Mouse (Mus musculus): ENCODE data around the gene Plagl1. TPM values are rescaled to one million over a fixed set of nuclear protein-coding genes. Genes with fewer than 3 reads are reported as not detected.

The Plagl1 gene
- polyA plus RNA-seq, 1 experiment from 2014 or later, result 47.0 TPM

DNA sequence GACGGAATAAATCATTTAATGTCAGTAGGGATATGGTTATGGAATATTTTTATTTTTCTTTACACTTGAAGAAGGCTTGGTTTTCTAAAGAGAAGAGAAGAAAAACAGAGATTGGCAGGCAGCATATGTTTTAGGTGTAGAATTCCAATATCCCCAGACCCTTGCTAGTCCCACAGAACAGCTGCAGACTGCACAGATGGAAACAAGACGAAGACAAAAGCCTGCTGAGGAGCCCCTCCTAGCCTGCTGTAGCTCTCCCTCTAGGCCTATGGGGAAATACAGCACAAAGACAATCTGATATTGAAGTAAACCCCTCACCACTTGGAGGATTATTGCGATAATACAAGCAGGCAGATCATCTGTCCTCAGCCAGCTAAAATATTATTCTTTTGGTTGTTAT is 90.1 kb downstream of the Plagl1 start:
- H3K36me3 ChIP-seq, result no peaks in the 10 kb centered on the region
- no peak overlapping the region for H3K27ac ChIP-seq
- peaks cover 3% of the 10 kb centered on the region; the same call in 1 of the 2 replicates for H3K4me1 ChIP-seq (replicated peaks)
- no peak overlapping the region for H3K4me3 ChIP-seq (replicated peaks)
- 55% methylated on average over 3 of the region's 3 CpGs for WGBS
- no peak overlapping the region for H3K4me2 ChIP-seq (replicated peaks)
- H3K9ac ChIP-seq (replicated peaks), result no peak overlapping the region
- no peaks in the 10 kb centered on the region for H3K27me3 ChIP-seq
- H3K9me3 ChIP-seq, result no peaks in the 10 kb centered on the region
- ATAC-seq, result peak; percentile 67; the same call in 1 of the 2 replicates

DNA sequence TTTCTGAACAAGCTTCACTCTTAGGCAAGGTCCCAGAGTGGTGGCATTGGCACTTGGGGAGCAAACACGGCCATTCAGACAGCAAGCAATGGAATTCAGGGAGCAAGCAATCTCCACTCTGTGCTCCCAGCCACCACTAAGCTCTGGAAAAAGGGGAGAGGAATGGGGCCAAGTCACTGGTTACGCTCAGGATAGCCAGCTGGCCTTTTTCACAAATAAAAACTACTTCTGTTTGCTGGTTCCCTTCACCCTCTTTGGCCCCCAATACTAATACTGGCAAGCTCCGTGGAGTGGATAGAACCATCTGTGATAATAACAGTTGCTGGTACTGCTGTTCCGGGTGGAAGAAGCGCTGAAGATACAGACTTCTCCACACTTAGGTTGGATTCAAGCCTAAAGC is 91.0 kb downstream of the Plagl1 start:
- no peak for ATAC-seq
- no peak overlapping the region for H3K9ac ChIP-seq (replicated peaks)
- H3K4me2 ChIP-seq (replicated peaks), result no peak overlapping the region
- no peaks in the 10 kb centered on the region for H3K9me3 ChIP-seq
- H3K4me3 ChIP-seq (replicated peaks), result no peak overlapping the region
- no peaks in the 10 kb centered on the region for H3K27me3 ChIP-seq
- peaks cover 3% of the 10 kb centered on the region; the same call in 1 of the 2 replicates for H3K4me1 ChIP-seq (replicated peaks)
- no peak overlapping the region for H3K27ac ChIP-seq
- H3K36me3 ChIP-seq, result no peaks in the 10 kb centered on the region
- WGBS, result 81% methylated on average over 5 of the region's 5 CpGs

GRCm38 (mm10) chr10:13152811-13153364 is 92.6 kb downstream of the Plagl1 start:
- no peaks in the 10 kb centered on the region for H3K27me3 ChIP-seq
- 85% methylated on average over 4 of the region's 4 CpGs for WGBS
- H3K4me2 ChIP-seq (replicated peaks), result no peak overlapping the region
- no peak for ATAC-seq
- H3K27ac ChIP-seq, result no peak overlapping the region
- no peaks in the 10 kb centered on the region for H3K36me3 ChIP-seq
- no peak overlapping the region for H3K4me3 ChIP-seq (replicated peaks)
- H3K9me3 ChIP-seq, result no peaks in the 10 kb centered on the region
- peaks cover 3% of the 10 kb centered on the region; the same call in 1 of the 2 replicates for H3K4me1 ChIP-seq (replicated peaks)
- no peak overlapping the region for H3K9ac ChIP-seq (replicated peaks)

DNA sequence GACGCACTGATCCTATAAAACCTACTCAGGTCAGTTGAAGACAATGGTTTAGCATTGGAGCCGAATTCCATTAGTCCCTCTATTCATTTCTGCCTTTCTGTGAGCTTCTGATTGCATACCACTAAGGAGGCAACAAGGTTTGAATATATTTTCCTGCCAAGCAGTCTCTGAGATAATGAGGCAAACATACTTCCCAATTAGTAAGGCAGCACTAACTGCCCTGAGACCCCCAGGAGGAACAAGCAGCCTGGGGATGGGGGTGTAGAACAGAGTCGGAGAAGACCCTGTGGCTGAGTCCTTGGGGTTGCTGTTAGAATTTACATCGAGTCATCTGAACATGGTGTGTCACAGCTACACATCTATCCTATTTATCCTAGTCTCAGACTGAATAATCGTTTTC is 95.1 kb downstream of the Plagl1 start:
- H3K9ac ChIP-seq (replicated peaks), result no peak overlapping the region
- WGBS, result 86% methylated on average over 5 of the region's 5 CpGs
- H3K27ac ChIP-seq, result no peak overlapping the region
- H3K36me3 ChIP-seq, result no peaks in the 10 kb centered on the region
- no peak overlapping the region for H3K4me2 ChIP-seq (replicated peaks)
- H3K4me3 ChIP-seq (replicated peaks), result no peak overlapping the region
- no peaks in the 10 kb centered on the region for H3K27me3 ChIP-seq
- H3K4me1 ChIP-seq (replicated peaks), result 0 out of 2 replicates have a peak, but pooled peaks cover 3% of the 10 kb centered on the region
- no peaks in the 10 kb centered on the region for H3K9me3 ChIP-seq
- ATAC-seq, result no peak

- Histone ChIP-seq H3K4me2 (replicated peaks) (no peak overlapping the region), H3K36me3 (no peaks in the 10 kb centered on the region), H3K4me3 (replicated peaks) (no peak overlapping the region), H3K27ac (no peak overlapping the region), H3K9me3 (no peaks in the 10 kb centered on the region), H3K9ac (replicated peaks) (no peak overlapping the region), H3K4me1 (replicated peaks) (no peaks in the 10 kb centered on the region), H3K27me3 (no peaks in the 10 kb centered on the region)
- WGBS, result 95% methylated on average over 4 of the region's 4 CpGs
- ATAC-seq, result no peak
Measured at GRCm38 (mm10) chr10:13160913-13161312, 100.6 kb downstream of the Plagl1 start.

GRCm38 (mm10) chr10:13162031-13162430 is 101.7 kb downstream of the Plagl1 start:
- H3K27me3 ChIP-seq, result no peaks in the 10 kb centered on the region
- no peak for ATAC-seq
- H3K4me3 ChIP-seq (replicated peaks), result no peak overlapping the region
- 92% methylated on average over 4 of the region's 4 CpGs for WGBS
- no peaks in the 10 kb centered on the region for H3K9me3 ChIP-seq
- H3K4me1 ChIP-seq (replicated peaks), result no peaks in the 10 kb centered on the region
- no peak overlapping the region for H3K4me2 ChIP-seq (replicated peaks)
- no peak overlapping the region for H3K9ac ChIP-seq (replicated peaks)
- no peaks in the 10 kb centered on the region for H3K36me3 ChIP-seq
- H3K27ac ChIP-seq, result no peak overlapping the region

GRCm38 (mm10) chr10:13168461-13168860 is 108.2 kb downstream of the Plagl1 start:
- WGBS, result 88% methylated on average over 5 of the region's 5 CpGs
- Histone ChIP-seq H3K4me2 (replicated peaks) (no peak overlapping the region), H3K9ac (replicated peaks) (no peak overlapping the region)

GRCm38 (mm10) chr10:13170739-13171448 is 110.6 kb downstream of the Plagl1 start:
- Histone ChIP-seq H3K9me3 (no peaks in the 10 kb centered on the region), H3K4me2 (replicated peaks) (no peak overlapping the region), H3K4me1 (replicated peaks) (peaks cover 20% of the 10 kb centered on the region), H3K4me3 (replicated peaks) (no peak overlapping the region), H3K36me3 (no peaks in the 10 kb centered on the region), H3K27ac (no peak overlapping the region; the same call in 1 of the 2 replicates), H3K9ac (replicated peaks) (no peak overlapping the region), H3K27me3 (no peaks in the 10 kb centered on the region)
- ATAC-seq, result peak; percentile 67; the same call in 1 of the 2 replicates
- WGBS, result 48% methylated on average over 12 of the region's 12 CpGs

More at GRCm38 (mm10) chr10:13168461-13168860, 108.2 kb downstream of the Plagl1 start:
- Histone ChIP-seq H3K4me3 (replicated peaks) (no peak overlapping the region), H3K4me1 (replicated peaks) (peaks cover 20% of the 10 kb centered on the region), H3K27ac (no peak overlapping the region), H3K9me3 (no peaks in the 10 kb centered on the region), H3K36me3 (no peaks in the 10 kb centered on the region), H3K27me3 (no peaks in the 10 kb centered on the region)
- ATAC-seq, result no peak

GRCm38 (mm10) chr10:13171461-13171860 is 111.2 kb downstream of the Plagl1 start:
- Histone ChIP-seq H3K27ac (no peak overlapping the region), H3K4me1 (replicated peaks) (peaks cover 20% of the 10 kb centered on the region), H3K27me3 (no peaks in the 10 kb centered on the region), H3K36me3 (peaks cover 6% of the 10 kb centered on the region), H3K9ac (replicated peaks) (no peak overlapping the region), H3K4me3 (replicated peaks) (no peak overlapping the region), H3K4me2 (replicated peaks) (no peak overlapping the region), H3K9me3 (no peaks in the 10 kb centered on the region)
- 68% methylated on average over 2 of the region's 2 CpGs for WGBS
- ATAC-seq, result no peak

GRCm38 (mm10) chr10:13172798-13173221 is 112.5 kb downstream of the Plagl1 start:
- no peak overlapping the region for H3K27ac ChIP-seq
- no peaks in the 10 kb centered on the region for H3K9me3 ChIP-seq
- 66% methylated on average over 10 of the region's 10 CpGs for whole genome bisulfite sequencing
- peaks cover 18% of the 10 kb centered on the region for H3K36me3 ChIP-seq
- no peak overlapping the region for H3K9ac ChIP-seq (replicated peaks)
- no peaks in the 10 kb centered on the region for H3K27me3 ChIP-seq
- H3K4me2 ChIP-seq (replicated peaks), result no peak overlapping the region
- ATAC-seq, result no peak
- H3K4me3 ChIP-seq (replicated peaks), result no peak overlapping the region
- peaks cover 20% of the 10 kb centered on the region for H3K4me1 ChIP-seq (replicated peaks)

GRCm38 (mm10) chr10:13175866-13176265 is 115.6 kb downstream of the Plagl1 start:
- Histone ChIP-seq H3K4me1 (replicated peaks) (peaks cover 11% of the 10 kb centered on the region), H3K9me3 (no peaks in the 10 kb centered on the region), H3K4me2 (replicated peaks) (no peak overlapping the region), H3K27ac (no peak overlapping the region), H3K4me3 (replicated peaks) (no peak overlapping the region), H3K36me3 (peaks cover 47% of the 10 kb centered on the region), H3K27me3 (no peaks in the 10 kb centered on the region), H3K9ac (replicated peaks) (no peak overlapping the region)
- ATAC-seq, result no peak
- WGBS, result 95% methylated on average over 7 of the region's 7 CpGs

DNA sequence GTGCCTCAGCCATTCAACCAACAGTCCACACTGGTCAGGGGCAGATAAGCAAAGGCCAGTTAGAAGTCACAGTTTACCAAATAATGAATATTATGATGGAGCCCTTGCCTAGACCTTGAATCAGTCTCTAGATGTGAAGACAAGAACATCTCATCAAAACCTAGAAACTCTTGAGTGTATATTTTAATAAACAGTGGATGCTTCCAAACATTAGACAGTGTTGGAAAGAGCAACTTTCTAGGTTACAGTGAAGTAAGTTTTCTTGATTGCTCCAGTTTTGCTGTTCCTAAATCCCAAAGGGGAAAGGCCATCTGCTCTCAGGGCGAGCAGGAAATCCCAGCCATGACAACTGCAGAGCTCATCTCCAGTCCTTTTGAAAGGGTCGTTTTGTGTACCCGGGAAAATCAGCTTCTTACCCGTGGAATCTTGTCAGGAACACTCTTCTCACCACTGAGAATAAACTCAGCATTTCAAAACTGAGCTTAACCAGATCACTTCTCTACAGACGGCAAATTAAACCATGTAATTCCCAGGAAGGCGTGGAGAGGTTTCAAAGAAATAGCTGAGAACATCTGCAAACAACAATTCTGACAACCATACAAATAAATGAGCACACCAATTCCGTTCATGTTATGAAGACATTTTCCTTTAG is 117.8 kb downstream of the Plagl1 start, which contains the start of gene Zc2hc1b:
Zc2hc1b (minus strand) TSS at position 51 of the 652 bp plus-strand sequence.
- ATAC-seq, result no peak
- Histone ChIP-seq H3K4me2 (replicated peaks) (no peak within 1 kb of the TSS), H3K27ac (no peak within 1 kb of the TSS), H3K4me3 (replicated peaks) (no peak within 1 kb of the TSS), H3K4me1 (replicated peaks) (no peaks in the 10 kb centered on the region), H3K9me3 (no peaks in the 10 kb centered on the region), H3K36me3 (peaks cover 69% of the 10 kb centered on the region), H3K27me3 (no peaks in the 10 kb centered on the region), H3K9ac (replicated peaks) (no peak within 1 kb of the TSS)
- WGBS, result 54% methylated on average over 7 of the region's 7 CpGs

Measured in midbrain, embryonic 13.5 days (tissue).